Mouse (Mus musculus): ENCODE results near the gene Sp2.

Gene Sp2

DNA sequence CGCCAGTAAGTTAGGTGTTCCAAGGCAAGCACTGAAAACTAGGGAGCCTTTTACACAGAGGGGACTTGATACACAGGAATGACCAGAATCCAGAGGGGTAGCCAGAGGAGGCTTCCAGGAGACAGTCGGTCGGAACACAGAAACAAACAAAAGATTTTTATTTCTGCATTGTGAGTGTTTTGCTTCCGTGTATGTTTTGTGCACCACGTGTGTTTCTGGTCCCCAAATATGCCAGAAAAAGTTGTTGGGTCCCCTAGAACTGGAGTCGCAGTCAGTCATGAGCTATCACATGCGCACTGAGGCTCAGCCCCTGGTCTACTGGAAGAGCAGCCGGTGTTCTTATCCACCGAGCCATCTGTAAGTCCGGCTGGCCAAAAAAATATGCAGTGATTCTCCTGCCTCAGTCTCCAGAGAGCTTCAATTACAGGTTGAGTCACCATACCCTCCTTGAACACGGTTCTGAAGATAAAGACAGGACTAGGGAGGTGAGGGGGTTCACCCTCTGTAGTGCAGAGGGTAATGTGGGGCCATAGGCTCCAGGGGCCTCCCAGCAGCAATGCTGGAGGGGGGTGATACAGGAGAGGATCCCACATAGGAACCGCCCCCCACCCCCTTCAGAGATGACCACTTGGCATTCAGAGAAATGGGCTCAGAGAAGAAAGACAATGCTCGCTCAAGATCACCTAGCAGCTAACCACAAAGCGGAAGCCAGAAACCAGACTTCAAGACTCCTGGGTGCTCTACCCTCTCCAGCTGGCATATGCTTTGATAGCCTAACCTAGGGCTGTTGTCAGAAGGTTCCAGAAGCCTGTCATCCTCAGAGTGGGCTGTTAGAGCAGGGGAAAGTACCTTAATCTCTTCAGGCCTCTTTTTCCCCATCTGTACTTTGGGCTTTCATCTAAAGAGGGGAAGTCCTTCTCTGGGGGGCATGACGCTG is 13.3 kb upstream of the Sp2 start:
- no peak for DNase-seq

DNA sequence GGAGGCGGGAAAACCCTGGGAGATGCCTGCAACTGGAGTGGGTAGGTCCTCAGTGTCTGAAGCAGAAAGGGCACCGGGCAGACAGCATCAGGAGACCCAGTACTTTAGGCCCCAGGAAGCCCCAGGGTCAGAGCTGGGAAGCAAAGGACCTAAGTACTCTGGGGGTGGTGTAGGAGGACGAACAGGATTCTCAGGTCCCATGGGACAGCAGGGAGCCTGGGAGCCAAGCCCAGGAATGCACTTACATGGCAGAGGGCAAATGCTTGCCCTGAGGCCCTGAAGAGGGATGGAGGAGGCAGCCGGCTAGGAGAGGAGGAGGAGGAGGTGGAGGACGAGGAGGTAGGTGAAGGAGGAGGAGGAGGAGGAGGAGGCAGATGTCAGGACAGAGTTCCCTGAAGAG is 12.3 kb upstream of the Sp2 start:
- DNase-seq, result no peak

GRCm38 (mm10) chr11:96992722-96993311 is 10.1 kb upstream of the Sp2 start:
- DNase-seq, result no peak

- no peak for DNase-seq
These were observed 8.7 kb upstream of the Sp2 start for GRCm38 (mm10) chr11:96991501-96991900.

DNA sequence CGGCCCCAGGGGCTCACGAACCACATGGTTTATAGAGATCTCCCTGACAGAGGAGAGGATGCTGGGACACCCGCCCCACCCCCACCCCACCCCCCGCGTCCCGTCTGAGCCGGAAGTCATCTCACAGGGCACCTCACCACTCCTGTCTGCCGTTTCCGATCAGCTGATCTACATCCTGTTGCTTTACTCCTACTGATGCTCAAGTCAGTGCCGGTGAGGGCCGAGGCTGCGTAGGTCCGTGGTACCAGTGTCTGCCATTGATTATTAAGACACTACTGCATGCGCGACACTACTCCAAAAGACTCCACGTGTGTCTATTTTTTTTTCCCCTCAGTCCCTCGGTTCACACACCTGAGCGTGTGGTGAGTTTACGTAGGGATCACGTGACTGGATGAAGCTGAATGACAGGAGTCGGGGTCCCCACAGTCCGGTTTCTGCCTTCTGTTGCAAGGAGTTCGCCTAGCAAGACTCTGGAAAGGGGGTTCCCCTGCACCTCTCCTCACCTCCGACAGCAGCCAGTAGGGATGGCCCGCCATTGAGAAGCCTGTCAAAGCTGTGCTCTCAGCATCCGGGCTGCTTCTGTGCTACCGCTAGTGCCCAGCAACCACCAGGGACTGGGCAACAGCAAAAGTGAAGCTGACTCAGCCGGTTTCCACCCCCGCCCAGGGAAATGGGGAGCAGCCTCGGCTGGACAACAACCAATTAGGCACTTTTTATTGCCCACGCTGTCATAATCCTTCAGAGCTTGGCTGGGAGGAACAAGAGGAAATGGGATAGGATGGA is 5.3 kb upstream of the Sp2 start:
- peak in 1 of 2 experiments; percentile 9 for DNase-seq

DNA sequence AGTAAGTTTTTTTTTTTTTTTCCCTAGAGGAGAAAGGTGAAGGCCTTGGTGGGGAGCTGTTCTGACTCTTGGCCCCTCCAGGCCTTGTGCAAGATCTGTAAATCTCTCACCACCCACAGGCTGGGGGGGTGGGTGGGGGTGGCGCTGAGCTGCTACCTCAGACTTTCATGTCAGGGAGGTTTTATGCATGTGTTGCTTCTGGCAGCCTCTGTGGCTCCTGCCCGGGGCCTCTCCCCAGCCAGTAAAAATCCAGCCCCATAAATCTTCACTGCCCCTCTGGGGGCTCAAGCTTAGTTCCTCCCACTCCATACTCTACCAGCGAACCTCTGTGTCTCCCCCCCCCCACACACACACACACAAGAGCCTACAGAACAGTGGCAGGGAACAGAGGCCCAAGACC is 3.7 kb upstream of the Sp2 start:
- no peak for DNase-seq

DNA sequence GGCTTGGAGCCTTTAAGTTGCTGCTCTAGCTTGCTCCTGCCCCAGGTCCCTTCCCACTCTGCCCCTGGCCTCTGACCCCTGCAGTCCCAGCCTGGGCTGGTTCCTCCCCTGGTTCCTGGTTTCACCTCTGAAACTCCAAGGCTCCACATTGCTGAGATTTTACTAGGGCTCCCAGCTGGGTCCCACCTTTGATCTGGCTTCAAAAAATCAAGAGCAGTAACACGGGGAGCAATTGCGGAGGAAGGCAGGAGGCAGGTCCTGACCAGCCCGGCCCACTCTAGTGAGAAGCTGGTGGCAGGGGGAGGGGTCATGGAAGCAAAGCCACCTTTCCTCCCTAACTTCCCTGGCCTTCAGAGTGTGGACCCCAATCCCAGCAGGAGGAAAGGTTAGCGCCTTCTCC is 2.1 kb upstream of the Sp2 start:
- DNase-seq, result no peak

DNA sequence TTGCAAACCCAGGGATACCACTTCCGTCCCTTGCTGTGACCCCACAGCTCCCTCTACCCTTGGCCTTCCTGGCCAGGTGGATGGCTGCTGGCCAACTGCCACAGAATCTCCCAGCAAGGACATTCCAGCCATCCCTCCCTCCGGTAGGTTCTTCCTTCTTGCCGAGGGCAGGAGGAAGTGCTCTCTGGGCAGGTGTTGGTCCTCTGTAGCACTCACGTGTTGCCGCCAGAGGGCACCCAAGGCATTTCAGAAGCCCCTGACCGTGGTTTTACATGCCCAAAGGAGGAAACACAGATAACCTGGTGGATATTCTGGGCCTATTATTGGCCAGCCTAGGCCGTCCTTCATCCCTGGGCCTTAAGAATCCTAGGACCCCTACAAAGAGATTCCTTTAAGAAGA is 404 bp downstream of the Sp2 start:
- DNase-seq, result peak; percentile 79 to 91

- DNase-seq, result no peak
These were observed 1.3 kb downstream of the Sp2 start for GRCm38 (mm10) chr11:96981461-96981860.

DNA sequence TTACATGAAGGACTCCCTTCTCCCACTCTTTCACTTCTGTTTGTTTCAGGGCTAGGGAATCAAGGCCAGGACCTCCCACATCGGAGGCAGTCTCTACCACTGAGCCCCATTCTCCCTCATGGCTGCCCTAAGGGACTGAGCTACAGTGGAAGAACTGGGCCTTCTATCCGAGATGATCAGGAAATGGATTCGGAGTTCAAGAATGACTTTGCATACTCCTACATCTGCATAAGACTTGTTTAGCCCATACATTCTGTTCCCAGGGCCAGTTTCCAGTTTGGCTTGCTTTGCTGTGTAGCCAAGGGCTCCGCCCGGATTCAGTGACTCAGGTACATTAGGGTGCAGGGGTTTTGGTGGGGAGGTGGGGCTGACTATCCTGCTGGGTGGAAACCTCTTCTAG is 2.7 kb downstream of the Sp2 start:
- DNase-seq, result no peak

DNA sequence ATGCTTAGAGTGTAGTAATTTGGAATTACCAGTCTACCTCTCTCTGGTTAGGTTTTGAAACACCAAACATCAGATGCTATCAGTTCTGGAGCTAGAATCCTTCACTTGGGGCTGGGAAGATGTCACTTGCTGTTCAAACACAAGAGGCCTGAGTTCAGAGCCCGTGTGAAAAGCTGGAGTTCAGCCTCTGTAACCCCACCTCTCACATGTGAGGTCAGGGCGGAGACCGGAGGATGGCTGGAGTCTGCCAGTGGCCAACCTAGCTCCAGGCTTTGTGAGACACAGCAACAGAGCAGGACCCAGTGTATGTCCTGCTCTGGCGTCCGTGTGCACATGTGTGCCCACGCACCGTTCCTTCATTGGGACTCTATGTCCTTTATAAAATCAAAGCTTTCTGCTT is 3.4 kb downstream of the Sp2 start:
- no peak for DNase-seq

GRCm38 (mm10) chr11:96978401-96979246 is 4.1 kb downstream of the Sp2 start:
- no peak for DNase-seq

- peak; percentile 97 to 100 for DNase-seq
These were observed 5.0 kb downstream of the Sp2 start for GRCm38 (mm10) chr11:96977606-96978400.

GRCm38 (mm10) chr11:96976911-96977591 is 5.7 kb downstream of the Sp2 start:
- peak; percentile 85 to 93 for DNase-seq

GRCm38 (mm10) chr11:96976379-96976687 is 6.4 kb downstream of the Sp2 start:
- DNase-seq, result no peak

- peak in 1 of 2 experiments; percentile 35 for DNase-seq
These were observed 7.0 kb downstream of the Sp2 start for GRCm38 (mm10) chr11:96975511-96976378.

- no peak for DNase-seq
These were observed 7.9 kb downstream of the Sp2 start for GRCm38 (mm10) chr11:96974813-96975212.

GRCm38 (mm10) chr11:96973426-96973964 is 9.3 kb downstream of the Sp2 start:
- DNase-seq, result no peak

- DNase-seq, result no peak
These were observed 9.9 kb downstream of the Sp2 start for GRCm38 (mm10) chr11:96972906-96973305.

- no peak for DNase-seq
These were observed 12.4 kb downstream of the Sp2 start for GRCm38 (mm10) chr11:96970341-96970740.
